In the genomic region with DNA sequence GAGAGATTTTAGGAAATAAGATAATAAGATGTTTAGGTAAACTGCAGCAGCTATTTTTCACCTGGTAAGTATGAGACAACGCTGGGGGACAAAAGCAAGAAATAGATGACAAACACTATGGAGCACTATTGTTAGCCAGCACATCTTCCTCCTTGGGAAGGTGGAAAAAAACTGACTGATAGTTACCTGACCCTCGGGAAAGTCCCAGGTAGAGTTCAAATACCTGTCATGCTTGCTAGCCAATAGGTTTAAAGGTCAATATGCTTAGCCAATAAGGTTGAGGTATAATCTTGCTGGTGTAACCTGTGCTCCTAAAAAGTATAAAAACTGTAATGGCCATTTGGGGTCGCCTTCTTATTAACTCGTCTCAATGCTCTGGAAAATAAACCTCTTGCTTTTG, we compare ENCODE assay signal across 10 mouse cellular contexts. TPM values are rescaled to one million over a fixed set of nuclear protein-coding genes. Genes with fewer than 3 reads are reported as not detected.
DNase-seq lines count a peak whose midpoint lies in the region; ATAC-seq and TF ChIP-seq lines count a peak whose summit lies in the region.
"Had no signal": no experiment of that assay in that cellular context is flagged by ENCODE, and none has a peak within 500 bp of the region (broad histone marks: within the 10 kb centered on the region; RNA-seq: fewer than 3 reads in every experiment).

No protein-coding gene starts in this region.

- H3K9me3 ChIP-seq in heart, postnatal 0 days (replicated peaks; ENCODE audit: control insufficient read depth, low read length) = no peaks in the 10 kb centered on the region
- H3K9me3 ChIP-seq in embryonic facial prominence, embryonic 10.5 days = no peaks in the 10 kb centered on the region
- no peaks in the 10 kb centered on the region for H3K9me3 ChIP-seq in hindbrain, postnatal 0 days (ENCODE audit: low read length)
- H3K9me3 ChIP-seq in midbrain, embryonic 16.5 days (replicated peaks; ENCODE audit: control insufficient read depth, low read length, poor library complexity, severe bottlenecking) = no peaks in the 10 kb centered on the region

- no peak for DNase-seq in heart, postnatal 0 days (ENCODE audit: low spot score)
- DNase-seq in heart, adult 18-20 months = no peak
- DNase-seq in embryonic facial prominence, embryonic 10.5 days (ENCODE audit: low spot score) = no peak
- no peak for DNase-seq in hindbrain, postnatal 0 days (ENCODE audit: low spot score)
- no peak for DNase-seq in adipocyte (ENCODE audit: low spot score)
- no peak for DNase-seq in ovary, postnatal 14 days (ENCODE audit: low spot score)
- no peak for DNase-seq in thymus, postnatal 36 days

- no peak overlapping the region for H3K27ac ChIP-seq in heart, postnatal 0 days (ENCODE audit: low read depth)
- H3K27ac ChIP-seq in embryonic facial prominence, embryonic 10.5 days (replicated peaks) = peak overlapping the region; percentile 83
- no peak overlapping the region for H3K27ac ChIP-seq in hindbrain, postnatal 0 days
- no peak overlapping the region for H3K27ac ChIP-seq in midbrain, embryonic 16.5 days (ENCODE audit: low read length)

- H3K4me2 ChIP-seq in heart, postnatal 0 days (ENCODE audit: low read depth, low read length) = peak overlapping the region; percentile 70
- H3K4me2 ChIP-seq in hindbrain, postnatal 0 days (ENCODE audit: low read depth, low read length) = peak overlapping the region; percentile 83
- H3K4me2 ChIP-seq in midbrain, embryonic 16.5 days (ENCODE audit: low read length) = peak overlapping the region; percentile 85

- peak overlapping the region; percentile 80 for H3K4me3 ChIP-seq in heart, postnatal 0 days (ENCODE audit: low read depth, low read length)
- H3K4me3 ChIP-seq in embryonic facial prominence, embryonic 10.5 days = peak overlapping the region; percentile 83
- peak overlapping the region; percentile 78 for H3K4me3 ChIP-seq in hindbrain, postnatal 0 days (ENCODE audit: low read length)
- peak overlapping the region; percentile 64 for H3K4me3 ChIP-seq in midbrain, embryonic 16.5 days (ENCODE audit: low read depth, low read length)

- peak overlapping the region; percentile 68; the same call in 1 of the 2 replicates for H3K9ac ChIP-seq in heart, postnatal 0 days (replicated peaks; ENCODE audit: low read depth, low read length)
- peak overlapping the region; percentile 67 for H3K9ac ChIP-seq in hindbrain, postnatal 0 days (replicated peaks; ENCODE audit: low read length)
- H3K9ac ChIP-seq in midbrain, embryonic 16.5 days (ENCODE audit: low read depth, low read length) = peak overlapping the region; percentile 64

- H3K4me1 ChIP-seq in heart, postnatal 0 days (ENCODE audit: control insufficient read depth, insufficient read depth) = peaks cover 12% of the 10 kb centered on the region; the same call in 1 of the 2 replicates
- H3K4me1 ChIP-seq in embryonic facial prominence, embryonic 10.5 days = peaks cover 16% of the 10 kb centered on the region
- H3K4me1 ChIP-seq in hindbrain, postnatal 0 days (ENCODE audit: insufficient read depth, low read length) = peaks cover 6% of the 10 kb centered on the region
- H3K4me1 ChIP-seq in midbrain, embryonic 16.5 days (ENCODE audit: control insufficient read depth, insufficient read depth, low read length) = peaks cover 12% of the 10 kb centered on the region

- no peaks in the 10 kb centered on the region for H3K36me3 ChIP-seq in heart, postnatal 0 days (replicated peaks; ENCODE audit: control insufficient read depth, insufficient read depth, low read length)
- H3K36me3 ChIP-seq in embryonic facial prominence, embryonic 10.5 days (replicated peaks) = peaks cover 8% of the 10 kb centered on the region; the same call in 1 of the 2 replicates
- H3K36me3 ChIP-seq in hindbrain, postnatal 0 days (ENCODE audit: insufficient read depth, low read length) = no peaks in the 10 kb centered on the region
- H3K36me3 ChIP-seq in midbrain, embryonic 16.5 days (ENCODE audit: control insufficient read depth, insufficient read depth, low read length) = no peaks in the 10 kb centered on the region

- TF ChIP-seq EP300 in heart, postnatal 0 days (IDR thresholded peaks at IDR 0.05; ENCODE audit: low read depth) = 0 out of 2 replicates have a peak, but pooled peaks have one; percentile 10

- H3K27me3 ChIP-seq in heart, postnatal 0 days (ENCODE audit: control insufficient read depth, insufficient read depth, low read length) = no peaks in the 10 kb centered on the region
- H3K27me3 ChIP-seq in embryonic facial prominence, embryonic 10.5 days (replicated peaks; ENCODE audit: low read depth, poor library complexity, severe bottlenecking) = no peaks in the 10 kb centered on the region
- H3K27me3 ChIP-seq in hindbrain, postnatal 0 days (ENCODE audit: insufficient read depth, low read length) = no peaks in the 10 kb centered on the region
- no peaks in the 10 kb centered on the region for H3K27me3 ChIP-seq in midbrain, embryonic 16.5 days (ENCODE audit: control insufficient read depth, insufficient read depth, low read depth, low read length)

- no peak for ATAC-seq in heart, postnatal 0 days (ENCODE audit: insufficient read depth, low read depth)
- no peak for ATAC-seq in hindbrain, postnatal 0 days
- ATAC-seq in midbrain, embryonic 16.5 days = no peak

- 18% methylated on average over 4 of the region's 4 CpGs for WGBS in heart, postnatal 0 days
- 17% methylated on average over 4 of the region's 4 CpGs for WGBS in embryonic facial prominence, embryonic 10.5 days
- 22% methylated on average over 4 of the region's 4 CpGs for WGBS in hindbrain, postnatal 0 days
- 20% methylated on average over 4 of the region's 4 CpGs for WGBS in midbrain, embryonic 16.5 days

- no peak for TF ChIP-seq CTCF in heart, postnatal 0 days (IDR thresholded peaks at IDR 0.05; ENCODE audit: low read depth)
- TF ChIP-seq CTCF in hindbrain, postnatal 0 days (IDR thresholded peaks at IDR 0.05; ENCODE audit: low read depth) = no peak

RNA-seq across cellular contexts. Expression of a gene that starts 0.7 kb away (rescaled TPM):
- total RNA-seq in heart, postnatal 0 days (2014; rRNA removed; ENCODE audit: low replicate concordance) = 9.5 and 12.5 TPM in 2 replicates
- 18.7 and 22.5 TPM in 2 replicates for polyA plus RNA-seq in heart, postnatal 0 days (2015; fragmentation: Nextera tagmentation; extraction: Ambion mirVana)
- 10 to 100 TPM; 11.5 to 14.0 TPM for total RNA-seq in heart, adult 18-20 months (2021)
- 27.7 and 35.2 TPM in 2 replicates for polyA plus RNA-seq in embryonic facial prominence, embryonic 10.5 days (2016; fragmentation: Nextera tagmentation; extraction: Ambion mirVana)
- 12.0 and 12.4 TPM in 2 replicates for total RNA-seq in hindbrain, postnatal 0 days (2014; rRNA removed)
- 38.1 and 46.7 TPM in 2 replicates for polyA plus RNA-seq in hindbrain, postnatal 0 days (2015; fragmentation: Nextera tagmentation; extraction: Ambion mirVana)
- 49.0 and 52.7 TPM in 2 replicates for polyA plus RNA-seq in midbrain, embryonic 16.5 days (2015; fragmentation: Nextera tagmentation; extraction: Ambion mirVana)

RNA-seq across cellular contexts. Expression of a gene that starts 34.8 kb away (rescaled TPM):
- 0.77 TPM in 1 of 2 replicates, not detected in the other for total RNA-seq in heart, postnatal 0 days (2014; rRNA removed; ENCODE audit: low replicate concordance)
- 0.15 TPM in 1 of 2 replicates, not detected in the other for polyA plus RNA-seq in heart, postnatal 0 days (2015; fragmentation: Nextera tagmentation; extraction: Ambion mirVana)
- total RNA-seq in heart, adult 18-20 months (2021) = under 1 TPM in 1 of 2 experiments, not detected in 1; 0.17 TPM
- 0.10 TPM in 1 of 2 replicates, not detected in the other for polyA plus RNA-seq in embryonic facial prominence, embryonic 10.5 days (2016; fragmentation: Nextera tagmentation; extraction: Ambion mirVana)
- 0.22 and 1.0 TPM in 2 replicates for total RNA-seq in hindbrain, postnatal 0 days (2014; rRNA removed)
- polyA plus RNA-seq in hindbrain, postnatal 0 days (2015; fragmentation: Nextera tagmentation; extraction: Ambion mirVana) = 0.19 TPM in 1 of 2 replicates, not detected in the other
- polyA plus RNA-seq in midbrain, embryonic 16.5 days (2015; fragmentation: Nextera tagmentation; extraction: Ambion mirVana) = 0.19 TPM in 1 of 2 replicates, not detected in the other
- total RNA-seq: left cerebral cortex, postnatal 36 days had no signal
- polyA plus RNA-seq: thymus, adult 2 months had no signal

RNA-seq across cellular contexts. Expression of a gene that starts 42.4 kb away (rescaled TPM):
- total RNA-seq in heart, postnatal 0 days (2014; rRNA removed; ENCODE audit: low replicate concordance) = not detected in 2 replicates
- polyA plus RNA-seq in heart, postnatal 0 days (2015; fragmentation: Nextera tagmentation; extraction: Ambion mirVana) = not detected in 2 replicates
- total RNA-seq in heart, adult 18-20 months (2021) = not detected
- not detected in 2 replicates for polyA plus RNA-seq in embryonic facial prominence, embryonic 10.5 days (2016; fragmentation: Nextera tagmentation; extraction: Ambion mirVana)
- not detected in 2 replicates for total RNA-seq in hindbrain, postnatal 0 days (2014; rRNA removed)
- not detected in 2 replicates for polyA plus RNA-seq in hindbrain, postnatal 0 days (2015; fragmentation: Nextera tagmentation; extraction: Ambion mirVana)
- polyA plus RNA-seq in midbrain, embryonic 16.5 days (2015; fragmentation: Nextera tagmentation; extraction: Ambion mirVana) = not detected in 2 replicates
- total RNA-seq: left cerebral cortex, postnatal 36 days had no signal
- polyA plus RNA-seq: thymus, adult 2 months had no signal
